Mouse (Mus musculus): ENCODE results near the gene Stk11. TPM values are rescaled to one million over a fixed set of nuclear protein-coding genes. Genes with fewer than 3 reads are reported as not detected.
A peak's percentile ranks its signal among the peaks of the same experiment; 100 is the strongest.

Stk11 gene
- polyA plus RNA-seq, 1 experiment from 2014 or later: 18.3 TPM

DNA sequence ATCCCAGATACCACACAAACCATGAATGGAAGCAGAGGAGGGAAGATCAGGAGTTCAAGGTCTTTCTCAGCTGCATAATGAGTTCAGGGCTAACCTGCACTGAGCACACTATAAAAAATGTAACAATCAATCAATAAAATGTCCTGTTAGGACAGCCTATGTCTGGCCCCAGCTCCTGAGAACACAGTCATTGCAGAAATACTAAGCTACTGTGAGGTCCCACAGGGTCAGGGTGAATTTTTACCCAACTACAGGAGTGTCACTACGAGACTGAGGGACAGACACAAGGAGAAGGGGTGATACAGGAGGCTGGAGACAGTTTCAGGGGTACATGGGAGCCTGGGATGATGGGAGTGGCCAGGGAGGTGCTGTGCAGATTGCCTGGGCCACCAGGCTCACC is 37.2 kb upstream of the Stk11 start:
- Histone ChIP-seq H3K27ac (peak overlapping the region; percentile 50), H3K4me2 (no peak overlapping the region), H3K36me3 (peaks cover 58% of the 10 kb centered on the region), H3K4me3 (replicated peaks) (no peak overlapping the region), H3K9me3 (replicated peaks) (no peaks in the 10 kb centered on the region), H3K27me3 (no peaks in the 10 kb centered on the region), H3K4me1 (replicated peaks) (peaks cover 90% of the 10 kb centered on the region), H3K9ac (no peak overlapping the region)
- 93% methylated on average over 1 of the region's 1 CpGs for WGBS (ENCODE audit: insufficient replicate concordance)
- no peak for ATAC-seq (ENCODE audit: low read depth)
- no peak for DNase-seq

DNA sequence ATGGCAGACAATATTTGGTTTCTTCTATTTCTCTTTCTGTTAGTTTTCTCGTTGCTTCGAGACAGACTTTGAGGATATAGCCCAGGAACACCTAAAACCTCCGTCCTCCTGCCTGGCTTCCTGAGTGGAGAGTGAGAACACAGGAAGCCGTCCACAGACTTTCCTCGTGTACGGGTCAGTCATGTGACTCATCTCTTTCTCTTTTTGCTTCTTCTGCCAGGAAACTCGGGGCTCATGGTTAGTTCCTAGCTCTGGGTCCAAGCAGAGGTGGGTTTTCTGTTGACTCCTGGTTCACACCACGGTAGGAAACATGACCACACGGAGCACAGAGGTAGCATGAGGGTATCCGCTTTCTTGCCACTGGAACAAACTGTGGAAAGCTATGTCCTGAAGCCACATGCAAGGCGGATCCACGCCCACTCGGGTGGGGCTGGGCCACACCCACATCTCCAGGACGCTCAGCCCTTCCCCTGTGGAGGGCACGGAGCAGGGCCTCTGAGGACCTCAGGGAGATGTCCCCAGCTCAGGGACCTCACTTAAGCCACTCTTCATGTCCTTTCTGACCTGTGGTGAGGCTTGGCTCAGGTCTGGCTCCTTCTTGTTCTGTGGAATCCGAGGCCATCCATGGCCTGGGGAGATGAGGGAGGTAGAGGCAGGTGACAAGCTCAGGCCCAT is 35.1 kb upstream of the Stk11 start:
- ATAC-seq (ENCODE audit: low read depth): peak; percentile 89
- Histone ChIP-seq H3K4me1 (replicated peaks) (peaks cover 75% of the 10 kb centered on the region), H3K4me3 (replicated peaks) (peak overlapping the region; percentile 36), H3K9me3 (replicated peaks) (no peaks in the 10 kb centered on the region), H3K9ac (peak overlapping the region; percentile 66), H3K27ac (peak overlapping the region; percentile 94), H3K27me3 (no peaks in the 10 kb centered on the region), H3K4me2 (peak overlapping the region; percentile 66), H3K36me3 (peaks cover 80% of the 10 kb centered on the region)
- DNase-seq: peak; percentile 75
- 48% methylated on average over 16 of the region's 16 CpGs for WGBS (ENCODE audit: insufficient replicate concordance)

DNA sequence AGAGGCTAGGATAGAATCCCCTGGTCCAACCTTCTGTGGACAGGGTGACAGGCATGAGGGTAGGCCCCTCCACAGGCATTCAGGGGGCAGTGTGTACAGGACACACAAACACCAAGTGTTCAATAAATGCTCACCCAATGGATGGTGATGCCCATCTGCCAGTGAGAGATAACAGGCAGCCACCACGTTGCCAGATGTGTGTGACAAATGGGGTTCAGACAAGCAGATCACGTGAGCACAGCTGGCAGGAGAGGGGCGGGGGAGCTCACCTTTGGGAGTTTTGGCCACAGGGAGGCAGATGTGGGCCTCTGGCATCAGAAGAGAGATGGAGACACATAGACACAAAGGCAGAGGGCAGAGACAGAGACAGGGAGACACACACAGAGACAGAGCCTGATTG is 34.5 kb upstream of the Stk11 start:
- DNase-seq (peak; percentile 90), ATAC-seq (ENCODE audit: low read depth) (peak; percentile 94)
- Histone ChIP-seq H3K9ac (peak overlapping the region; percentile 66), H3K9me3 (replicated peaks) (no peaks in the 10 kb centered on the region), H3K36me3 (peaks cover 83% of the 10 kb centered on the region), H3K4me1 (replicated peaks) (peaks cover 70% of the 10 kb centered on the region), H3K27ac (peak overlapping the region; percentile 94), H3K27me3 (no peaks in the 10 kb centered on the region), H3K4me2 (peak overlapping the region; percentile 66), H3K4me3 (replicated peaks) (peak overlapping the region; percentile 36)
- WGBS (ENCODE audit: insufficient replicate concordance): 14% methylated on average over 3 of the region's 3 CpGs

DNA sequence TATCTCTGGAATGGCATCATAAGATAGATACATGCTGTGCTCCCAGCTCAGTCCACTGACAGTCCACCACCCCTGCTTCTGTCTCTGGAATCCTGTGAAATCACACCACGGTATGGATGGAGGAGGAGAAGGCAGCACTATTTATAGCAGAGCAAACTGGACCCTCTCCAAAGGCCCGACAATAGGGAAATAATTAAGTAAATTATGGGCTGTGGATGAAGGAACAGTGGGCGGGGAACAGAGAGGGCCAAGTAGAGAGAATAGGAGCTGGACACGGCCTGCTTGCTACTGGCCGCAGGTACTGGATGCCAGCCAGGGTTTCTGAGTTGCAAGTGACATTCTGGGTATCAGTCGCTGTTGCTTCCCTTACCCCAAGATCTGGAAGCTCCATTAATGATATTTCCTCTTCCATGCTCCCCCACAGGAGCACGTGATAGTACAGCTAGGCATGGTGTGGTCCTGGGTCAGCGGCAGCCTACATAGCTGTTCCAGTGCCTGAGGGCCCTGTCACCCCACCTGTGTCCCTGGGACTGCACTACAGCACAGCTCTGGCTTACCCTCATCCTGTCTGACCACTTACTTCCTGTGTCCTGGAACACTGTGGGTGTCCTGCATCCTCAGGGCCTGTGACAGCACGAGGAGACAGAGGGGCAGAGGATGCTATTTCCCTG is 30.7 kb upstream of the Stk11 start:
- 86% methylated on average over 9 of the region's 9 CpGs for WGBS (ENCODE audit: insufficient replicate concordance)
- peak overlapping the region; percentile 40 for H3K27ac ChIP-seq
- peaks cover 72% of the 10 kb centered on the region for H3K4me1 ChIP-seq (replicated peaks)
- DNase-seq (no peak), ATAC-seq (ENCODE audit: low read depth) (no peak)
- peaks cover 59% of the 10 kb centered on the region for H3K36me3 ChIP-seq
- H3K27me3 ChIP-seq: no peaks in the 10 kb centered on the region
- H3K9ac ChIP-seq: no peak overlapping the region
- H3K4me3 ChIP-seq (replicated peaks): no peak overlapping the region
- no peak overlapping the region for H3K4me2 ChIP-seq
- H3K9me3 ChIP-seq (replicated peaks): no peaks in the 10 kb centered on the region

- Histone ChIP-seq H3K4me3 (replicated peaks) (no peak overlapping the region), H3K4me2 (no peak overlapping the region), H3K4me1 (replicated peaks) (peaks cover 68% of the 10 kb centered on the region), H3K9me3 (replicated peaks) (no peaks in the 10 kb centered on the region), H3K9ac (peak overlapping the region; percentile 46), H3K27me3 (no peaks in the 10 kb centered on the region), H3K27ac (peak overlapping the region; percentile 65), H3K36me3 (peaks cover 50% of the 10 kb centered on the region)
- DNase-seq (no peak), ATAC-seq (ENCODE audit: low read depth) (0 out of 2 replicates have a peak, but pooled peaks have one; percentile 9)
- 41% methylated on average over 3 of the region's 3 CpGs for WGBS (ENCODE audit: insufficient replicate concordance)
Observed at GRCm38 (mm10) chr10:80086847-80087246, 28.8 kb upstream of the Stk11 start.

DNA sequence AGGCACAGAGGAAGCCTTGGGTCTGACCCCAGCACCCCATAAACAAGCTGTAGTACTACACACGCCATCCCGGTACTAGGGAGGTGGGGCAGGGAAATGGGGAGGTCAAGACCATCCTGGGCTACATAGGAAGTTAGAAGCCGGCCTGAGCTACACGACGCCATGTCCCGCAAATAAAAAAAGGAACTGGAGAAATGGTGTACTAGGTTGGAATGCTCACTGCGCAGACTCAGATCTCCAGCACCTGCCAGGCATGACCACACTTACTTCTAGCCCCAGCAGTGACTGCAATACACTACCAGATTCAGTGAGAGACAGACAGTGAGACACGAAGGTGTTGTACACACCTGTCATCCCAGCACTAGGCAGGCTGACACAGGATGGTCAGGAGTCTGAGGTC is 28.1 kb upstream of the Stk11 start:
- Histone ChIP-seq H3K9me3 (replicated peaks) (no peaks in the 10 kb centered on the region), H3K4me3 (replicated peaks) (no peak overlapping the region), H3K27me3 (no peaks in the 10 kb centered on the region), H3K9ac (no peak overlapping the region), H3K4me1 (replicated peaks) (peaks cover 64% of the 10 kb centered on the region), H3K4me2 (no peak overlapping the region), H3K36me3 (peaks cover 44% of the 10 kb centered on the region), H3K27ac (peak overlapping the region; percentile 65)
- ATAC-seq (ENCODE audit: low read depth) (no peak), DNase-seq (no peak)
- WGBS (ENCODE audit: insufficient replicate concordance): 62% methylated on average over 8 of the region's 8 CpGs

DNA sequence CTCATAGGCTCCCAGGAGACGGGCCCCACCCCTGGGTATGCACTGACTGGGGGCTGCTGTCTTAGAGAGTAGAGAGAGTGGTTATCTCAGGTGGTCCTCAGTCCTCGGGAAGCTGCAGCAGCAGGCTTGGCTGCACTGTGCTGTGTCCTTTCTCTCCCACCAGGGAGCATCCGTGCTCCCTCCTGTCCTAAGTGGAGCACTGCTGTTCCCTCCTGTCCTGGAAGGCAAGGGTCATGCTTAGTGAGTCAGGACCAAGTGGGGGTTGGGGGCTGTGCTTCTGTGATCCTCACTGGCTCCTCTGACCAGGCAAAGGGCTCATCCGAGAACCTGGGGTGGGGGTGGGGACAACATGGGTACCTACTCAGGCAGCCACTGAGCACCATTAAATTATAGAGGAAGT is 26.5 kb upstream of the Stk11 start:
- H3K4me2 ChIP-seq: no peak overlapping the region
- no peaks in the 10 kb centered on the region for H3K9me3 ChIP-seq (replicated peaks)
- H3K27me3 ChIP-seq: no peaks in the 10 kb centered on the region
- H3K4me3 ChIP-seq (replicated peaks): no peak overlapping the region
- WGBS (ENCODE audit: insufficient replicate concordance): 57% methylated on average over 4 of the region's 4 CpGs
- H3K4me1 ChIP-seq (replicated peaks): peaks cover 65% of the 10 kb centered on the region
- no peak overlapping the region for H3K9ac ChIP-seq
- DNase-seq (no peak), ATAC-seq (ENCODE audit: low read depth) (0 out of 2 replicates have a peak, but pooled peaks have one; percentile 16)
- H3K27ac ChIP-seq: peak overlapping the region; percentile 23; the same call in 1 of the 2 replicates
- peaks cover 37% of the 10 kb centered on the region for H3K36me3 ChIP-seq

- H3K9me3 ChIP-seq (replicated peaks): no peaks in the 10 kb centered on the region
- peak overlapping the region; percentile 23 for H3K27ac ChIP-seq
- no peak overlapping the region for H3K4me2 ChIP-seq
- H3K27me3 ChIP-seq: no peaks in the 10 kb centered on the region
- DNase-seq: no peak
- peaks cover 16% of the 10 kb centered on the region for H3K36me3 ChIP-seq
- H3K4me3 ChIP-seq (replicated peaks): no peak overlapping the region
- ATAC-seq (ENCODE audit: low read depth): no peak
- 92% methylated on average over 6 of the region's 6 CpGs for WGBS (ENCODE audit: insufficient replicate concordance)
- H3K9ac ChIP-seq: no peak overlapping the region
- peaks cover 79% of the 10 kb centered on the region for H3K4me1 ChIP-seq (replicated peaks)
Observed at GRCm38 (mm10) chr10:80091527-80091926, 24.1 kb upstream of the Stk11 start.

- ATAC-seq (ENCODE audit: low read depth) (no peak), DNase-seq (no peak)
- peaks cover 79% of the 10 kb centered on the region for H3K4me1 ChIP-seq (replicated peaks)
- H3K9ac ChIP-seq: no peak overlapping the region
- no peak overlapping the region for H3K4me3 ChIP-seq (replicated peaks)
- H3K4me2 ChIP-seq: no peak overlapping the region
- H3K36me3 ChIP-seq: peaks cover 16% of the 10 kb centered on the region
- H3K27me3 ChIP-seq: no peaks in the 10 kb centered on the region
- H3K27ac ChIP-seq: peak overlapping the region; percentile 10; the same call in 1 of the 2 replicates
- 73% methylated on average over 5 of the region's 5 CpGs for WGBS (ENCODE audit: insufficient replicate concordance)
- H3K9me3 ChIP-seq (replicated peaks): no peaks in the 10 kb centered on the region
Observed at GRCm38 (mm10) chr10:80092690-80093089, 22.9 kb upstream of the Stk11 start.

GRCm38 (mm10) chr10:80094085-80094484 is 21.5 kb upstream of the Stk11 start:
- Histone ChIP-seq H3K4me1 (replicated peaks) (peaks cover 85% of the 10 kb centered on the region), H3K36me3 (peaks cover 16% of the 10 kb centered on the region), H3K4me3 (replicated peaks) (no peak overlapping the region), H3K9me3 (replicated peaks) (no peaks in the 10 kb centered on the region), H3K4me2 (no peak overlapping the region), H3K27me3 (no peaks in the 10 kb centered on the region), H3K27ac (peak overlapping the region; percentile 29; the same call in 1 of the 2 replicates), H3K9ac (no peak overlapping the region)
- ATAC-seq (ENCODE audit: low read depth) (no peak), DNase-seq (no peak)
- 84% methylated on average over 6 of the region's 6 CpGs for WGBS (ENCODE audit: insufficient replicate concordance)

GRCm38 (mm10) chr10:80094684-80095083 is 20.9 kb upstream of the Stk11 start:
- DNase-seq: no peak
- H3K27ac ChIP-seq: no peak overlapping the region; the same call in 1 of the 2 replicates
- 0 out of 2 replicates have a peak overlapping the region, but pooled peaks have one; percentile 15 for H3K9ac ChIP-seq
- peaks cover 86% of the 10 kb centered on the region for H3K4me1 ChIP-seq (replicated peaks)
- no peak for ATAC-seq (ENCODE audit: low read depth)
- peaks cover 16% of the 10 kb centered on the region for H3K36me3 ChIP-seq
- no peak overlapping the region for H3K4me3 ChIP-seq (replicated peaks)
- 74% methylated on average over 3 of the region's 3 CpGs for WGBS (ENCODE audit: insufficient replicate concordance)
- no peaks in the 10 kb centered on the region for H3K27me3 ChIP-seq
- H3K9me3 ChIP-seq (replicated peaks): no peaks in the 10 kb centered on the region
- no peak overlapping the region for H3K4me2 ChIP-seq
